Mouse (Mus musculus) erythroblast, embryonic 14.5 days (primary cell): ENCODE results near the gene Upk1b. TPM values are rescaled to one million over a fixed set of nuclear protein-coding genes. Genes with fewer than 3 reads are reported as not detected.

Source experiments
- H3K27me3 ChIP-seq: 2 replicates; pipeline ENCODE4 v1.6.1; 2012; ENCODE audit warnings: inconsistent platforms; ENCODE audit not compliant: control insufficient read depth
- H3K36me3 ChIP-seq: 2 replicates; pipeline ENCODE4 v1.6.1; 2012; ENCODE audit warnings: mild to moderate bottlenecking, inconsistent platforms; ENCODE audit not compliant: control insufficient read depth
- H3K4me1 ChIP-seq: 2 replicates; pipeline ENCODE4 v1.6.1; 2012; ENCODE audit warnings: inconsistent platforms; ENCODE audit not compliant: control insufficient read depth
- H3K4me3 ChIP-seq: replicated peaks from 2 replicates; pipeline ENCODE3; 2012; ENCODE audit warnings: moderate library complexity, mild to moderate bottlenecking, inconsistent platforms
- H3K9me3 ChIP-seq: 2 replicates; pipeline ENCODE4 v1.6.1; 2012; ENCODE audit warnings: low read length, inconsistent platforms, mixed read lengths; ENCODE audit not compliant: control insufficient read depth
- GATA1 ChIP-seq: IDR thresholded peaks from 2 replicates; pipeline ENCODE4 v1.6.1; 2012; ENCODE audit warnings: low read length, inconsistent platforms, mixed read lengths
- TAL1 ChIP-seq: IDR thresholded peaks from 3 replicates; pipeline ENCODE4 v1.6.1; 2012; ENCODE audit warnings: low read length, inconsistent platforms, mixed read lengths
- polyA plus RNA-seq: library from polyadenylated mRNA; stranded (reverse); fragments of >175 nt; gene quantifications from 2 replicates; pipeline ENCODE4 v1.2.3, GENCODE M21; 2012

The Upk1b gene
- polyA plus RNA-seq, 1 experiment, result not detected

DNA sequence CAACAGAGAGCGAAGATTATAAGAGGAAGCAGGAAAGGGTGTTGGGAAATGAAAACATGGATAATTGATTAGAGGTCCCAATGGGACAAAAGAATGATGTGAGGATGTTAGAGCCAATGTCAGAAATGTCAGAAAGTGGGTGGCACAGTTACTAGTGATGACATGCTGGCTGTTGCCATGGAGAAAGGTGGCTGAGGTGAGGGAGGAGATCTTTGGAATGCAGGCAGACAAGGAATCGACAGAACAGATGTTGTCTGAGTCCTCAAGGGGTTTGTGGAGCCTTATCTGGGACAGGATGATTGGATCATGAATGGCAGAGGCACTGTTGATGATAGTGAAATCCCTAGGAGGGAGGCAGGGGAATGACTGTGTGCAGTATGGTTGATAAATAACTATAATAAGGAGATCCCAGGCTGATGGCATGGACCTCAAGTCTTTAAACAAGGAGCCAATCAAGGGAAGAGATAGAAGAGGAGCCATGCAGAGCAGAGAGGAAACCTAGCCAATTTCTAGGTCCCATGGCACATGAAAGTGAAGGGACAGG, 17.5 kb downstream of the Upk1b start:
- Histone ChIP-seq H3K36me3 (no peaks in the 10 kb centered on the region), H3K4me1 (no peaks in the 10 kb centered on the region), H3K27me3 (peaks cover 16% of the 10 kb centered on the region), H3K9me3 (no peaks in the 10 kb centered on the region), H3K4me3 (no peak overlapping the region)
- TF ChIP-seq TAL1, result no peak
- no peak for TF ChIP-seq GATA1

GRCm38 (mm10) chr16:38781946-38782345, 18.2 kb downstream of the Upk1b start:
- no peak for TF ChIP-seq GATA1
- TF ChIP-seq TAL1, result no peak
- H3K4me1 ChIP-seq, result no peaks in the 10 kb centered on the region
- no peaks in the 10 kb centered on the region for H3K36me3 ChIP-seq
- H3K9me3 ChIP-seq, result no peaks in the 10 kb centered on the region
- peaks cover 16% of the 10 kb centered on the region for H3K27me3 ChIP-seq
- no peak overlapping the region for H3K4me3 ChIP-seq

- peaks cover 20% of the 10 kb centered on the region for H3K27me3 ChIP-seq
- TF ChIP-seq TAL1, result no peak
- no peak for TF ChIP-seq GATA1
Measured at GRCm38 (mm10) chr16:38780960-38781572, 19.1 kb downstream of the Upk1b start.

GRCm38 (mm10) chr16:38776342-38776741, 23.8 kb downstream of the Upk1b start:
- peaks cover 26% of the 10 kb centered on the region for H3K27me3 ChIP-seq
- H3K36me3 ChIP-seq, result no peaks in the 10 kb centered on the region
- no peaks in the 10 kb centered on the region for H3K9me3 ChIP-seq
- no peak overlapping the region for H3K4me3 ChIP-seq
- H3K4me1 ChIP-seq, result no peaks in the 10 kb centered on the region
- TF ChIP-seq GATA1 (no peak), TAL1 (no peak)

More at GRCm38 (mm10) chr16:38780960-38781572, 19.1 kb downstream of the Upk1b start:
- no peaks in the 10 kb centered on the region for H3K36me3 ChIP-seq
- no peaks in the 10 kb centered on the region for H3K9me3 ChIP-seq
- H3K4me1 ChIP-seq, result no peaks in the 10 kb centered on the region
- H3K4me3 ChIP-seq, result no peak overlapping the region

GRCm38 (mm10) chr16:38774964-38775746, 25.0 kb downstream of the Upk1b start:
- Histone ChIP-seq H3K36me3 (no peaks in the 10 kb centered on the region), H3K9me3 (no peaks in the 10 kb centered on the region), H3K4me3 (no peak overlapping the region), H3K4me1 (no peaks in the 10 kb centered on the region), H3K27me3 (peaks cover 25% of the 10 kb centered on the region)
- TF ChIP-seq TAL1 (no peak), GATA1 (no peak)

- no peak for TF ChIP-seq TAL1
- no peak for TF ChIP-seq GATA1
- H3K9me3 ChIP-seq, result no peaks in the 10 kb centered on the region
- no peaks in the 10 kb centered on the region for H3K4me1 ChIP-seq
- no peak overlapping the region for H3K4me3 ChIP-seq
- H3K27me3 ChIP-seq, result peaks cover 27% of the 10 kb centered on the region
- H3K36me3 ChIP-seq, result no peaks in the 10 kb centered on the region
Measured at GRCm38 (mm10) chr16:38772906-38773496, 27.1 kb downstream of the Upk1b start.

GRCm38 (mm10) chr16:38771145-38771544, 29.0 kb downstream of the Upk1b start:
- Histone ChIP-seq H3K36me3 (no peaks in the 10 kb centered on the region), H3K27me3 (peaks cover 25% of the 10 kb centered on the region), H3K4me1 (no peaks in the 10 kb centered on the region), H3K4me3 (no peak overlapping the region), H3K9me3 (no peaks in the 10 kb centered on the region)
- TF ChIP-seq GATA1, result no peak
- TF ChIP-seq TAL1, result no peak

DNA sequence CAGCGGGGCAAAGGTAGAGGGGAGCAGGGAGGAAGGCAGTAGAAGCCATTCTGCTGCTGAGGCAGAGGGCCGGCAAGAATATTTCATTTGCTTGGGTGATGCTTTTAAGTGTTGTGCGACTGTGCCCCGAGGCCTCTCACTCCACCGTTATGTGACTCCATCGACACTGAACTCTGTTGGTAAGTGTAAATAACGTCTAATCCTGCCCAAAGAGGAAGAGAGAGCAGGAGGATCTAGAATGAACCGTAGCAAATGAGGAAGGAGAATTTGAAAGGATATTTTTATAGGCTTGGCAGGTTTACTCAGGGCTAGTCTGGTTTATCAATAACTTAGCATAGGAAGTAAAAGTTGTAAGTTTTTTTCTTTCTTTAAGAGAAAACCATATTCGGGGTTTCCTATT, 30.6 kb downstream of the Upk1b start:
- no peaks in the 10 kb centered on the region for H3K36me3 ChIP-seq
- peaks cover 23% of the 10 kb centered on the region for H3K27me3 ChIP-seq
- no peak overlapping the region for H3K4me3 ChIP-seq
- TF ChIP-seq TAL1 (no peak), GATA1 (no peak)
- H3K9me3 ChIP-seq, result no peaks in the 10 kb centered on the region
- H3K4me1 ChIP-seq, result no peaks in the 10 kb centered on the region

DNA sequence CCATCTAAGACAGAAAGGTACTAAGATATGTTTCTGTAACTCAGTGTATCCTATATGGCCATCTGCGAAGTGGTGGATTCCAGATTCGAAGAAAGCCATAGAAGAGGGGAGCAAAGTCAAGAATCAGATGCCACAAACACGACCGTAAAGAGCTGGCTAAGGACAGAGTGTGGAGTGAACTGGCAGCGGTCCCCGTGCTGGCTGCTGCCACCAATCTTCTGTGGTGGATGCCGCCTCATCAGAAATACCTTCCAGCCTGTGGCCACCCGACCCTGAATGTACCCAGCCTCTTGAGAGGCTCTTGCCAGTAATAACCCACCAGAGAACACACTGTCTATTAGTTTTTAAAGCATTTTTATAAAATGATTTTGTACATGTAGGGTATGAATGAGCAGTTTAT, 31.7 kb downstream of the Upk1b start:
- H3K4me1 ChIP-seq, result no peaks in the 10 kb centered on the region
- H3K36me3 ChIP-seq, result no peaks in the 10 kb centered on the region
- no peak overlapping the region for H3K4me3 ChIP-seq
- TF ChIP-seq GATA1, result no peak
- no peak for TF ChIP-seq TAL1
- peaks cover 22% of the 10 kb centered on the region for H3K27me3 ChIP-seq
- no peaks in the 10 kb centered on the region for H3K9me3 ChIP-seq
